Mouse (Mus musculus): ENCODE results near the gene Krtap11-1. TPM values are rescaled to one million over a fixed set of nuclear protein-coding genes. Genes with fewer than 3 reads are reported as not detected.

The Krtap11-1 gene
- total RNA-seq, 1 experiment, result not detected

- in situ Hi-C loops (cut with MboI; ENCODE audit: low sequenced_read_pairs in 2 of 2, unreplicated experiment in 2 of 2), result no loop called here
- no peak for TF ChIP-seq ZC3H11A (IDR thresholded peaks at IDR 0.05; ENCODE audit: borderline replicate concordance, low read depth, low read length)
- TF ChIP-seq ZNF384 (IDR thresholded peaks at IDR 0.05; ENCODE audit: low read depth, low read length), result no peak
- no peak for TF ChIP-seq CHD2 (IDR thresholded peaks at IDR 0.05; ENCODE audit: low read depth, low read length)
- TF ChIP-seq HCFC1 (IDR thresholded peaks at IDR 0.05; ENCODE audit: borderline replicate concordance, insufficient read depth, low read length), result no peak
- no peak for TF ChIP-seq MAFK (IDR thresholded peaks at IDR 0.05; ENCODE audit: insufficient read depth, low read depth, low read length)
- no peak for DNase-seq (ENCODE audit: low read depth, low spot score)
- Histone ChIP-seq H3K9ac (ENCODE audit: insufficient read depth, low read depth, low read length, poor library complexity, severe bottlenecking) (no peak overlapping the region), H3K4me3 (ENCODE audit: insufficient read depth in 1 of 2, low read depth in 1 of 2, low read length in 2 of 2, poor library complexity in 1 of 2, severe bottlenecking in 1 of 2) (no peak overlapping the region), H3K36me3 (ENCODE audit: control insufficient read depth, insufficient read depth, low read length, poor library complexity, severe bottlenecking) (no peaks in the 10 kb centered on the region), H3K27ac (ENCODE audit: insufficient read depth, low read depth, low read length, poor library complexity, severe bottlenecking) (no peak overlapping the region), H3K9me3 (ENCODE audit: control insufficient read depth, insufficient read depth, low read depth, low read length) (no peaks in the 10 kb centered on the region), H3K4me1 (ENCODE audit: control insufficient read depth in 2 of 2, insufficient read depth in 2 of 2, low read length in 2 of 2, poor library complexity in 1 of 2) (no peaks in the 10 kb centered on the region)
Measured at GRCm38 (mm10) chr16:89608161-89608790, 37.3 kb upstream of the Krtap11-1 start.

- H3K36me3 ChIP-seq (ENCODE audit: control insufficient read depth, insufficient read depth, low read length, poor library complexity, severe bottlenecking), result no peaks in the 10 kb centered on the region
- in situ Hi-C loops (cut with MboI; ENCODE audit: low sequenced_read_pairs in 2 of 2, unreplicated experiment in 2 of 2), result no loop called here
Measured at GRCm38 (mm10) chr16:89606951-89607350, 36.0 kb upstream of the Krtap11-1 start.

GRCm38 (mm10) chr16:89587209-89587608 lies 16.2 kb upstream of the Krtap11-1 start:
- Histone ChIP-seq H3K4me3 (ENCODE audit: insufficient read depth in 1 of 2, low read depth in 1 of 2, low read length in 2 of 2, poor library complexity in 1 of 2, severe bottlenecking in 1 of 2) (no peak overlapping the region), H3K27ac (ENCODE audit: insufficient read depth, low read depth, low read length, poor library complexity, severe bottlenecking) (no peak overlapping the region), H3K36me3 (ENCODE audit: control insufficient read depth, insufficient read depth, low read length, poor library complexity, severe bottlenecking) (no peaks in the 10 kb centered on the region), H3K4me1 (ENCODE audit: control insufficient read depth in 2 of 2, insufficient read depth in 2 of 2, low read length in 2 of 2, poor library complexity in 1 of 2) (no peaks in the 10 kb centered on the region), H3K9ac (ENCODE audit: insufficient read depth, low read depth, low read length, poor library complexity, severe bottlenecking) (no peak overlapping the region), H3K9me3 (ENCODE audit: control insufficient read depth, insufficient read depth, low read depth, low read length) (no peaks in the 10 kb centered on the region)
- in situ Hi-C loops (cut with MboI; ENCODE audit: low sequenced_read_pairs in 2 of 2, unreplicated experiment in 2 of 2), result no loop called here
- DNase-seq (ENCODE audit: low read depth, low spot score), result no peak
- no peak for TF ChIP-seq ZC3H11A (IDR thresholded peaks at IDR 0.05; ENCODE audit: borderline replicate concordance, low read depth, low read length)
- no peak for TF ChIP-seq MAFK (IDR thresholded peaks at IDR 0.05; ENCODE audit: insufficient read depth, low read depth, low read length)
- TF ChIP-seq HCFC1 (IDR thresholded peaks at IDR 0.05; ENCODE audit: borderline replicate concordance, insufficient read depth, low read length), result no peak
- TF ChIP-seq CHD2 (IDR thresholded peaks at IDR 0.05; ENCODE audit: low read depth, low read length), result no peak
- TF ChIP-seq ZNF384 (IDR thresholded peaks at IDR 0.05; ENCODE audit: low read depth, low read length), result no peak

More at GRCm38 (mm10) chr16:89606951-89607350, 36.0 kb upstream of the Krtap11-1 start:
- Histone ChIP-seq H3K9me3 (ENCODE audit: control insufficient read depth, insufficient read depth, low read depth, low read length) (no peaks in the 10 kb centered on the region), H3K4me1 (ENCODE audit: control insufficient read depth in 2 of 2, insufficient read depth in 2 of 2, low read length in 2 of 2, poor library complexity in 1 of 2) (no peaks in the 10 kb centered on the region), H3K9ac (ENCODE audit: insufficient read depth, low read depth, low read length, poor library complexity, severe bottlenecking) (no peak overlapping the region), H3K4me3 (ENCODE audit: insufficient read depth in 1 of 2, low read depth in 1 of 2, low read length in 2 of 2, poor library complexity in 1 of 2, severe bottlenecking in 1 of 2) (no peak overlapping the region), H3K27ac (ENCODE audit: insufficient read depth, low read depth, low read length, poor library complexity, severe bottlenecking) (no peak overlapping the region)
- TF ChIP-seq ZNF384 (IDR thresholded peaks at IDR 0.05; ENCODE audit: low read depth, low read length) (no peak), ZC3H11A (IDR thresholded peaks at IDR 0.05; ENCODE audit: borderline replicate concordance, low read depth, low read length) (no peak), HCFC1 (IDR thresholded peaks at IDR 0.05; ENCODE audit: borderline replicate concordance, insufficient read depth, low read length) (no peak), MAFK (IDR thresholded peaks at IDR 0.05; ENCODE audit: insufficient read depth, low read depth, low read length) (no peak), CHD2 (IDR thresholded peaks at IDR 0.05; ENCODE audit: low read depth, low read length) (no peak)
- no peak for DNase-seq (ENCODE audit: low read depth, low spot score)

GRCm38 (mm10) chr16:89585604-89586508 lies 14.9 kb upstream of the Krtap11-1 start:
- no peak for DNase-seq (ENCODE audit: low read depth, low spot score)
- in situ Hi-C loops (cut with MboI; ENCODE audit: low sequenced_read_pairs in 2 of 2, unreplicated experiment in 2 of 2), result no loop called here
- no peaks in the 10 kb centered on the region for H3K4me1 ChIP-seq (ENCODE audit: control insufficient read depth in 2 of 2, insufficient read depth in 2 of 2, low read length in 2 of 2, poor library complexity in 1 of 2)
- no peak overlapping the region for H3K27ac ChIP-seq (ENCODE audit: insufficient read depth, low read depth, low read length, poor library complexity, severe bottlenecking)
- H3K9ac ChIP-seq (ENCODE audit: insufficient read depth, low read depth, low read length, poor library complexity, severe bottlenecking), result no peak overlapping the region
- H3K4me3 ChIP-seq (ENCODE audit: insufficient read depth in 1 of 2, low read depth in 1 of 2, low read length in 2 of 2, poor library complexity in 1 of 2, severe bottlenecking in 1 of 2), result no peak overlapping the region
- H3K36me3 ChIP-seq (ENCODE audit: control insufficient read depth, insufficient read depth, low read length, poor library complexity, severe bottlenecking), result no peaks in the 10 kb centered on the region
- H3K9me3 ChIP-seq (ENCODE audit: control insufficient read depth, insufficient read depth, low read depth, low read length), result no peaks in the 10 kb centered on the region
- TF ChIP-seq ZNF384 (IDR thresholded peaks at IDR 0.05; ENCODE audit: low read depth, low read length) (no peak), ZC3H11A (IDR thresholded peaks at IDR 0.05; ENCODE audit: borderline replicate concordance, low read depth, low read length) (no peak), CHD2 (IDR thresholded peaks at IDR 0.05; ENCODE audit: low read depth, low read length) (no peak), HCFC1 (IDR thresholded peaks at IDR 0.05; ENCODE audit: borderline replicate concordance, insufficient read depth, low read length) (no peak), MAFK (IDR thresholded peaks at IDR 0.05; ENCODE audit: insufficient read depth, low read depth, low read length) (no peak)
